Mouse (Mus musculus) gastrocnemius, postnatal 14 days (tissue): ENCODE results near the gene Emx1. TPM values are rescaled to one million over a fixed set of nuclear protein-coding genes. Genes with fewer than 3 reads are reported as not detected.

ENCODE experiments used
- DNase-seq: peaks from one replicate; pipeline ENCODE4 v3.0.0; 2021; ENCODE audit warnings: mixed read lengths
- intact Hi-C: fragments of 180-260 bp; cut with DNase I; formaldehyde crosslinking; loops from one replicate; pipeline ENCODE4 v1.15.1; 2025; ENCODE audit warnings: low total_unique reads
- total RNA-seq, 2 experiments: library from RNA; stranded (reverse); gene quantifications; 2 replicates each; pipeline ENCODE4 v1.2.3; 2021

The Emx1 gene
- total RNA-seq, 2 experiments from 2014 or later, result not detected

- DNase-seq, result no peak
- intact Hi-C loops, result no loop called here
Observed at GRCm38 (mm10) chr6:85188256-85189110, 1.2 kb downstream of the Emx1 start.

GRCm38 (mm10) chr6:85189361-85189760 is 2.1 kb downstream of the Emx1 start:
- intact Hi-C loops, result no loop called here
- no peak for DNase-seq

DNA sequence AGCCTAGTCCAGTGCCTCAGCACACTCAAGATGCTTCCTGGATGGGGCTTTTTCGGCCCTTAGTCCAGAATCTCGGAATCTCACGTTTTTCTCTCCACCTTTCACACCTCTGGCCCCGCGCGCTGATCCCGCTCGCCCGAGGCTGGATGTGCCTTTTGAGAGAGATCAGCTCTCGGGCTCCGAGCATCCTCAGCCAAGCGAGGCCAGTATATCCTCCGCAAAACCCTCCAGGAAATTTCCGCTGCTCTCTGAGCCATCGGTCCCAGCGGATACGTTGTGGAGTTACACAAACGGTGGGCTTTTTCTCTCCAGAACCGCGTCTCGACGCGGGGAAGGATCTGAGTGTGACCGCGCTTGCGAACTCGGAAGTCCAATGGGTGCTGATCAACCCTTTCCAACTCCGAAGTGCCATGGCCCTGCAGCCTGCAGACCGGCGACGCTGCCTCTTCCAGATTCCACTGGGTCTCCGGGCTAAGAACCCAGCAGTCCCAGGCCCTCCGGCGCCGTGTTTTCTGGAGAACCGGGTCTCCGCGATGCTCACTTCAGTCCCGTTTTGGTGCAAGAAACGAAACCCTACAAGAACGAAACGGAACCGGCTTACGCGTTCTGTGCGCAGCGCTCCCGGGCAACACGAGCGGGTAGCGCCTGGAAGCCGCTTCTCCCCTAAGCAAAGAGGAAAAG is 2.8 kb downstream of the Emx1 start:
- intact Hi-C loops, result no loop called here
- DNase-seq, result no peak

GRCm38 (mm10) chr6:85190671-85191070 is 3.4 kb downstream of the Emx1 start:
- intact Hi-C loops, result no loop called here

DNA sequence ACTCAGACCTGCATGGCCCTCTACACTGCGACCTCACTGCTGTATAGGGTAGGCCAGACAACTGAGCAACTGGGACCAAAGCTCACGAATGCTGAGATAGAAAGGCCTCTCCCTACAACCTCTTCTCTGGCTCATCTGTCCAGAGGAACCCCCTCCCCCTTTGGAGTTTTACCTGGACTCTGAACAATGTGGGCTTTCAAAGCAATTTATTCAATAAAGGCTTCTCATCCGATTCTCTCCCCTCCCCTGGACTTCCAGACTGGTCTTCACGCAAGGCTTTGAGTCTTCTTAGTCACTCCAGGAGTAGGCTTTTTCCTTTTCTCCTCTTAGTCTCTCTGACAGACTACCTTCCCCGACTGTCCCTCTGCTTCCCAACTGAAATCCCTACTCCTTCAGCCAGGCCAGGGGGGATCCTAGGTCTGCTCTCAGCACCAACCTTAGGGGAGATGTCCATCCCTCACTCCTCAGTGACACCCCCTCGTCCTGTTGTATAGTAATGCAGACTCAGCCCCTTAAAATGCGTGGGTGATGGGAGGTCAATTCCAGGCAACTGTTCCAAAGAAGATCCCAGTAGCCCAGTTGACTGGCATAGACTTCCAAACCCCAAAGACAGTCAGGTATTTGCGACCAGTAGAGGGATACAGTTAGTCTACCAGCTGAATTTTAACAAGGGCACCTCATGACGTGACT is 4.7 kb downstream of the Emx1 start:
- intact Hi-C loops, result no loop called here
- DNase-seq, result no peak

More at GRCm38 (mm10) chr6:85190671-85191070, 3.4 kb downstream of the Emx1 start:
- no peak for DNase-seq

GRCm38 (mm10) chr6:85193381-85194318 is 6.4 kb downstream of the Emx1 start:
- intact Hi-C loops, result no loop called here
- DNase-seq, result no peak

- DNase-seq, result no peak
- intact Hi-C loops, result no loop called here
Observed at GRCm38 (mm10) chr6:85197951-85198350, 10.7 kb downstream of the Emx1 start.

DNA sequence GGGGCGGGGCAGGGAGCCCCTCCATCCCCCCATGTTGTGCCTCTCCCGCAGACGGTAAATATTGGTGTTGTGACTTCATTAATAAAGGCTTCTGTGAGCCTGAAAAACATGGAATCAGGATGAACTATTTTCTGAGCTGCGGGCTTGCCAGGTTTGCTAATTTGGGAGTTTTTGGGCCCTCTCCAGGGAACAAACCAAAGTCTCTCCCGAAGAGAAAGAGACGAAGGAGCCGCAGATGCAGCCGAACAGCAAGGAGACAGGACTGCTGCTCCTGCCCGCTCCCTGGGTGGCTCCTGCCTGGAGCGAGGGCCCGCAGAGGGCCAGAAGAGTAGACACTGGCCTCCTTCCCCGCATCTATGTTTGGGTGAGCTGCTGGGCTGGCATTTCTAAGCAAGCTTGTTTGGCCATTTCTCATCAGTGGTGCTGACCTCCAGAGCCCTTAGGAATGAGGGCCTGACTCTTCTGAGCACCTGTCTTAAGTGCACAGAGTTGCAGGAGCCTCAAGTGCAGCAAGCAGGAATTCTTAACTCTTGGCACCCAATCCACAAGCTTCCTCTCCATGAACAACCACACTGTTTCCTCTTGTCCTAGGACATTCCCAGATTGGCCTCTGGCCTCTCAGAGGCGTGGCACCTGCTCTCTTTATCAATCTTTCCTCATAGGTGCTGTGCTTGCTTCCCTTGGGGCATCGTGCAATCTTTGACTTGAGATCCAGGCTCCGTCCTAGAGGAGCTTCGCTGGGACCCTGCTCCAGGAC is 19.1 kb downstream of the Emx1 start:
- intact Hi-C loops, result no loop called here
- no peak for DNase-seq

GRCm38 (mm10) chr6:85206939-85207285 is 19.7 kb downstream of the Emx1 start:
- intact Hi-C loops, result no loop called here
- DNase-seq, result no peak

GRCm38 (mm10) chr6:85207345-85207744 is 20.1 kb downstream of the Emx1 start:
- DNase-seq, result no peak
- intact Hi-C loops, result no loop called here

GRCm38 (mm10) chr6:85209226-85209967 is 22.2 kb downstream of the Emx1 start:
- intact Hi-C loops, result no loop called here

GRCm38 (mm10) chr6:85210686-85211085 is 23.4 kb downstream of the Emx1 start:
- intact Hi-C loops, result no loop called here
- DNase-seq, result no peak

More at GRCm38 (mm10) chr6:85209226-85209967, 22.2 kb downstream of the Emx1 start:
- DNase-seq, result no peak

- intact Hi-C loops, result no loop called here
- DNase-seq, result no peak
Observed at GRCm38 (mm10) chr6:85218251-85218650, 31.0 kb downstream of the Emx1 start.

DNA sequence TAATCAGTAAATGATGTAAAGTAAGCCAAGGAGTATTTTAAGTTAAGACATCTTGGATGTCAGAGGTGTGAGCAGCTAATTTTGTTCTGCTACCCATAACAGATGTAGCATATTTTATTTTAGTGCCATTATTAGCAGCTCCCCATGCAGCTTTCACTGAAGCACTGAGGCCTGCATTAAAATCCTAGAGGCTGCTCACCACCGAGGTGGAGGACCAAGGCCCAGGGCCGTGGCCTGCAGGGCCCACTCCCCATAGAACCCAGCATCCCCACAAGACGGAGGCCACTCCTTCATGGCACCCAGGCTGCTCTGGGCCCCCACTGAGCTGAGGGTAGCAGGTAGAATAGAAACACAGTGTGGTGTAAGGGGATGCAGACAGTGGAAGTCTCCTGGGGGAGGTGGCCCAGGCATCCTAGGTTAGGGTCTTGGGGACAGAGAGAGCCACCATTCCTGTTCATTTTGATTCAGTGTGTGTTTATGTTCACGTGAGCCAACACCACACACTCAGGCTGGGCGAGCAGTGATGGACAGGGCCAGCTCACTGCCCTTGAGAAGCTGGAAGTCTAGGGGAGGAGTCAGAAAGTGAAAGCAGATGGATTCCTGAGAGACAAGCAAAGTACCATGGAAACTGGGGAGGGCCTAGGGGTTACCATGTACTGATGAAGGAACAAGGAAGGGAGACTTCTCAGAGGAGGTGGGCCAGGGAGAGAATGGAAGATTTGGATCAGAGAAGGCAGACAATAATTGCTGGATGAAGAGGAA is 31.6 kb downstream of the Emx1 start:
- no peak for DNase-seq
- intact Hi-C loops, result no loop called here

GRCm38 (mm10) chr6:85219706-85220105 is 32.5 kb downstream of the Emx1 start:
- intact Hi-C loops, result no loop called here
- DNase-seq, result no peak

DNA sequence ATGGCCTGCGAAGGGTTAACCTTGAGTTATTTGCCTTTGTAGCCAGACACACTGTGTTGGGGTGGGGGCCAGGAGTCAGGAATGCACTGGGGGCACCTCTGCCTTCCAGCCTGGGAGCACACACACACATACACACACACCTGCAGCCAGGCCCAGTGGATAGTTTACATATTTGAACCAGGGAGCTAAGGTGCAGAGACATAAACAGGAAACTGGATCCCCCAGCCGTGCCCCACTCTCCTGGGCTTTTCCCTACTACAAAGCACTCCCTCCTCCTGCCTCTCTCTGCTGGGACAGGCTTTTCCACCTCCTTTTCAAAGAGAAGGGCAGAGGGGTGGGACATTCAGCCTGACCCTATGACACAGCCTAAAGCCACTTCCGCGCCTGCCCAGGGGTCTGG is 33.7 kb downstream of the Emx1 start:
- intact Hi-C loops, result no loop called here
- no peak for DNase-seq

DNA sequence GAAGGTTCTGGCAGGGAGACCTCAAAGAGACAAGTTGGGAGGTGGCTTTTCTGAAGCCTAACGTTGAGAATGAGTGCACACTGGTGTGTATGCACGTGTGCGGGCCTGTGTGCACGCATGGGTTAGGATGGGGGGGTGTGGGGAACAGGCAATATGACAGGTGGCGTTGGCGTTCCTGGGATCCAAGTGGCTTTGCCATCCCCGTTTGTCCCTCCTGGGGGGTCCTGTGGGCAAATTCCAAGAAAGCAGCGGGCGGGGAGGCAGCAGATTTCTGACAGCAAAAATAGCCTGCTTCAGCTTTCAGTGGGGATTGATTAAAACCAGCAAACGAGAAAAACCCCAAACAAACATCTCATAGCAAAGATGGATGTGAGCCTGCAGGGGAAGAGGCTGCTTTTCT is 35.3 kb downstream of the Emx1 start:
- intact Hi-C loops, result no loop called here
- no peak for DNase-seq
